Mouse (Mus musculus): ENCODE measurements at regions not wholly inside any gene's neighbourhood (a gene's known extent, or its start where the extent isn't known, plus 50 kb on each side); places are given as distances from the start of the nearest gene placed in this dataset.

DNA sequence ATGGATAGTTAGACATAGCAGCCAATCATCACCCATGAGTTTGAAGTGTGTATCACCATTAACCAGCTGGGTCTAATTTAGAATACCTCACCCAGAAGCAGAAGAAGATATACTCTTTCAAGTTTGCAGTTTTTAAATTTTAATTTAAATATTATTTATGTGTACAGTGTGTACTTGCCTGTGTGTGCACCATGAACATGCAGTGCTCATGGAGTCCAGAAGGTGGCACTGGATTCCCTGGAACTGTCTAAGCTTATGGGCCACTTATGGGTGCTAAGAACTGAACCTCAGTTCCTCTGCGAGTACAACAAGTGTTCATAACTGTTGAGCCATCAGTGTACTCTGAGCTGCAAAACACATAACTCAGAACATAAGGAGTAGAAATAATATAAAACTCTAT is 675.6 kb downstream of the Adcyap1 start:
- no peak for DNase-seq (ENCODE audit: low spot score in 2 of 2)

GRCm38 (mm10) chr17:93905666-93906065 is 706.8 kb downstream of the Adcyap1 start:
- DNase-seq (ENCODE audit: low spot score in 2 of 2): no peak

GRCm38 (mm10) chr17:93922412-93922811 is 723.6 kb downstream of the Adcyap1 start:
- DNase-seq (ENCODE audit: low spot score in 2 of 2): peak; percentile 6 to 13

GRCm38 (mm10) chr17:93924223-93925006 is 725.6 kb downstream of the Adcyap1 start:
- DNase-seq (ENCODE audit: low spot score in 2 of 2): no peak

Measured in frontal cortex, postnatal 36 days (tissue).